Mouse (Mus musculus) subcutaneous adipose tissue, adult 2 months (tissue): Measurements from ENCODE around the gene Rtl8b. TPM values are rescaled to one million over a fixed set of nuclear protein-coding genes. Genes with fewer than 3 reads are reported as not detected.

Experiments
- polyA plus RNA-seq: library from polyadenylated mRNA; depleted of rRNA; stranded (reverse); fragments of >200 nt; gene quantifications from 2 replicates; pipeline ENCODE4 v1.2.3, GENCODE M21; 2012; ENCODE audit warnings: low replicate concordance; rRNA removed

The Rtl8b gene
- 269 and 359 TPM in 2 replicates for polyA plus RNA-seq

DNA sequence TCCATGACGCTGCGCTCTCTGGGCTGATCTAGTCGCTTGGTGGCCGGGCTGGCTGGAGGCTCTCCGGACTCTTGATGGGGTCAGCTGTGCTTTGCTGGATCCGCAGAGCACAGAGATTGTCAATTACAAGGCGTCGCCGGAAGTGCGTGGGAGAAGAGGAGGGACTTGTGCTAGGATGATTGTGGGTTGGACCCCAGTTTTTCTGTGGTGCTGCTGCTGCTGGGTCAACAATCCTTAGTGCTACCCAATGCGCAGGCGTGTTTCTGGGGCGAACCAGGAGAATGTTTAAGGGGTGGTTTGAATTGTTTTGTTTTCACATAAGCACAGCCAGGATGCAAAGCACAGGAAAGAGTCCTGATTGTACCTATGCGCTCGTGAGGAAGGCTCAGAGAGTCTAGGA is at the start of gene Rtl8b:
Gene Rtl8b, minus strand, starts transcription at position 115 of the 400 bp plus-strand sequence.

DNA sequence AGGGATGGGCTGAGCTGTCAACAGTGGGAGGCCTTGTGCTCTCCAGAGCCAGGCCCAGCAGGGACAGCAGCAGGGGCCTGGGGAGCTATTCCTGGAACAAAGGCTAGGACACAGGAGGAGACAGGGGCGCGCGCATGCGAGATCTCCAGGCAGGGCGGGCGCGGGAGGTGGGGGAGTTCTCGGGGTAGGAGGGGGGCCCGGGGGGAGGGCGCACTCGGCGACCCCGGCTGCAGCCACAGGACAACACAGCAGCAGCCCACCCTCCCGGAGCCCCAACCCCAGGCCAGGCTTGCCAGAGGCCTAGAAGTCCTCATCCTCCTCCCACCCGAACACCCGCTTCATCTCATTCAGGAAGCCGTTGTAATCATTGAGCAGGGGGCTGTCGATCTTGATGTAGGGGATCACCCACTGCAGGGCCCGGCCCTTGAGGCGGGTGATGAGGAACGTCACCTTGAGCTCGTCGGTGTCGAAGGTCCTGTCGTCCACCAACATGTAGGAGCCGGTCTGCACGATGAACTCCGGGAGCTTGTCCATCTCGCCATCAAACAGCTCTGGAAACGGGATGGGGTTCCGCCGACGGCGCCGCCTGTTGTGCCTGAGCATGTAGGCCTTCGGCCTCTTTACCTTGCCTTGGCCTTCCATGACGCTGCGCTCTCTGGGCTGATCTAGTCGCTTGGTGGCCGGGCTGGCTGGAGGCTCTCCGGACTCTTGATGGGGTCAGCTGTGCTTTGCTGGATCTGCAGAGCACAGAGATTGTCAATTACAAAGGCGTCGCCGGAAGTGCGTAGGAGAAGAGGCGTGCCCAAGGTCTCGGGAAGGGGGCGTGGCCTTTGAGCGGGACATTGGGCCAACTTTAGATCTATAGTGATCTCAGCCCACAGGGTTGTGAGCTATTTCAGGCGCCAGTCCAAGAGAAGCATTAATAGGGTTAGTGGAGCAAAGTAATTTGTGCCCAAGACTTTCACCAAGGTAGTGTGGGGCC is 26.9 kb downstream of the Rtl8b start, which contains the start of gene Rtl8a:
Gene Rtl8a, minus strand, starts transcription at position 703 of the 982 bp plus-strand sequence.

Other genes with a start within 250 kb of the Rtl8b start
- gene Etd, start 235.5 kb downstream of the Rtl8b start, polyA plus RNA-seq = not detected in 2 replicates
- 54.6 and 67.2 TPM in 2 replicates for gene Rtl8c, start 62.4 kb downstream of the Rtl8b start, polyA plus RNA-seq
- gene Gm14597, start 61.4 kb downstream of the Rtl8b start, polyA plus RNA-seq = not detected in 2 replicates
- gene Rtl8a, start 26.7 kb downstream of the Rtl8b start, polyA plus RNA-seq = 271 and 298 TPM in 2 replicates
- gene 4930502E18Rik, start 54.4 kb upstream of the Rtl8b start, polyA plus RNA-seq = 0.13 TPM in 1 of 2 replicates, not detected in the other
- gene 1700013H16Rik, start 87.4 kb upstream of the Rtl8b start, polyA plus RNA-seq = not detected in 2 replicates
- 0.07 TPM in 1 of 2 replicates, not detected in the other for gene Zfp36l3, start 106.0 kb upstream of the Rtl8b start, polyA plus RNA-seq
- 0.12 and 0.14 TPM in 2 replicates for gene Xlr, start 127.3 kb upstream of the Rtl8b start, polyA plus RNA-seq